Mouse (Mus musculus) midbrain, embryonic 15.5 days (tissue): ENCODE measurements around the gene Scn1a. TPM values are rescaled to one million over a fixed set of nuclear protein-coding genes. Genes with fewer than 3 reads are reported as not detected.

Experiments
- ATAC-seq: fragments of 200-750 bp; cut with Nextera tagmentation; replicated peaks from 2 replicates; pipeline ENCODE4 v1.8.0; 2017; ENCODE audit warnings: moderate TSS enrichment
- H3K27ac ChIP-seq: fragments of 300-500 bp; sonication (generic); 2 replicates; pipeline ENCODE4 v1.5.1; 2015; ENCODE audit warnings: mild to moderate bottlenecking, inconsistent platforms
- H3K27me3 ChIP-seq: fragments of 300-500 bp; sonication (generic); replicated peaks from 2 replicates; pipeline ENCODE4 v1.6.1; 2015; ENCODE audit warnings: inconsistent platforms
- H3K36me3 ChIP-seq: fragments of 300-500 bp; sonication (generic); replicated peaks from 2 replicates; pipeline ENCODE4 v1.6.1; 2015; ENCODE audit warnings: inconsistent platforms
- H3K4me1 ChIP-seq: fragments of 300-500 bp; sonication (generic); 2 replicates; pipeline ENCODE4 v1.6.1; 2015; ENCODE audit warnings: inconsistent platforms
- H3K4me2 ChIP-seq: fragments of 300-500 bp; sonication (generic); 2 replicates; pipeline ENCODE4 v1.6.1; 2015; ENCODE audit warnings: inconsistent platforms, mild to moderate bottlenecking, moderate library complexity
- H3K4me3 ChIP-seq: fragments of 300-500 bp; sonication (generic); 2 replicates; pipeline ENCODE4 v1.5.1; 2015; ENCODE audit warnings: mild to moderate bottlenecking, inconsistent platforms
- H3K9ac ChIP-seq: fragments of 300-500 bp; sonication (generic); 2 replicates; pipeline ENCODE4 v1.6.1; 2015; ENCODE audit warnings: mild to moderate bottlenecking, inconsistent platforms
- H3K9me3 ChIP-seq: fragments of 300-500 bp; sonication (generic); 2 replicates; pipeline ENCODE4 v1.6.1; 2016; ENCODE audit warnings: inconsistent platforms
- WGBS: fragments of 180-500 bp; shearing (Covaris S2); methylation state at CpG from one replicate; pipeline ENCODE4 v1.1.7; 2015; ENCODE audit warnings: mixed read lengths; 5-methylcytosine and 5-hydroxymethylcytosine counted together
- polyA plus RNA-seq: library from polyadenylated mRNA; unstranded; fragments of >200 nt; fragmentation: Nextera tagmentation; extraction: Ambion mirVana; gene quantifications from 2 replicates; pipeline ENCODE4 v1.2.1, GENCODE M21; 2015

The Scn1a gene
- polyA plus RNA-seq, 1 experiment from 2014 or later: 19.5 TPM

DNA sequence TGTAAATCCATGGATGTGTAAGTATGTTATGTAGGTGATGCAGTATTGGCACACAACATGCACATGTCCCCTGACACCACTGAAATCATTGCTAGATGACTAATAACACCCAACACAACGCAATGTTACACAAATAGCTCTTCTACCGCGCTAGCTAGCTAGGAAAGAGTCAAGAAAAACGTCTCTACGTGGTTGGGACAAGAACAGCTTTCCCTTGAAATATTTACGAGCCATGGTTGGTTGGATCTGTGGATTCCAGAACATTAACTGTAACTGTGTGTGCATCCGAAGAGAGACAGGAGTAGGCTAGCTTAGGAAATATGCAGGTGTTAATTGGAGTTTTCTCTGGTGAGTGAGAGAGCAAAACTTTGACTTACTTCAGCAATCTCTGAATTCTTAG lies 219.7 kb downstream of the Scn1a start:
- WGBS: 96% methylated on average over 7 of the region's 7 CpGs
- Histone ChIP-seq H3K4me2 (no peak overlapping the region), H3K36me3 (peaks cover 9% of the 10 kb centered on the region; the same call in 1 of the 2 replicates), H3K9ac (no peak overlapping the region), H3K4me3 (no peak overlapping the region), H3K27me3 (no peaks in the 10 kb centered on the region), H3K4me1 (no peaks in the 10 kb centered on the region), H3K27ac (no peak overlapping the region), H3K9me3 (no peaks in the 10 kb centered on the region)
- no peak for ATAC-seq

Other genes with a start within 250 kb of the Scn1a start
- gene Ttc21b, start 184.2 kb downstream of the Scn1a start, polyA plus RNA-seq: 11.1 and 12.8 TPM in 2 replicates
- gene Scn9a, start 194.1 kb upstream of the Scn1a start, polyA plus RNA-seq: 12.4 and 13.7 TPM in 2 replicates